Mouse (Mus musculus) liver, adult 2 months (tissue): ENCODE measurements around the gene Cbx4.

Experiments
- CTCF ChIP-seq: fragments of 200-500 bp; IDR thresholded peaks from 2 replicates; pipeline ENCODE4 v1.5.1; 2011; ENCODE audit warnings: low read depth, low read length, control low read depth
- POLR2A ChIP-seq: fragments of 200-500 bp; IDR thresholded peaks from 2 replicates; pipeline ENCODE4 v1.6.1; 2011; ENCODE audit warnings: low read length, control low read depth; ENCODE audit not compliant: insufficient read depth; ENCODE audit errors: extremely low read depth

DNA sequence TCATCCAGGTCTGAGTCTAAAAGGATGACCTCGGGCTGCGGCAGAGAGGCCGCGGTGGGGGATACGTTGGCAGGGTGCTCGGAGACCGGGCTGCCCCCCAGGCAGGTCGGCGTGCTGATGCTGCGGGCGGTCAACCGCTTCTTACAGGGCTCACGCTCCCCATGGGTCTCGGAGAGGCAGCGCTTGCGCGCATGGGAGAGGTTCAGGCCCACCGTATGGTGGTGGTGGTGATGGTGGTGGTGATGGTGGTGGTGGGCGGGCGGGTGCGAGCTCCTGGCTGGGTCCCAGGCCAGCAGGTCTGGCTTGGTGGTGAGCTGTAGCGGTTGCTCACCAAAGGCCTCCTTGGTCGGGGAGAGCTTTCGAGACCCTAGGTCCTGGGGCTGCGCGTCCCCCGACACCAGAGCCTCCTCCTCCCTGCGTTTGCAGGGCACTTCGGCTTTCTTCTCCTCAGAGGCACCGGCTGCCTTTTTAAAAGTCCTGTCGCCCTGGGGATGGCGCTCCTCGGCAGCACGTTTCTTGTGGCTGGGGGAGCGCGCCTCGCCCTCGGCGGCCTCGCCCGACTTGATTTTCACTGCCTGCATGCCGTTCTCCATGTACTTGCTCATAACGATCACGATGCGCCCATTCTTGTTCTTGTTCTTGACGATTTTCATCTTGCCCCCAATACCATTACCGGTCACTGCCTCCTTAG is 4.7 kb downstream of the Cbx4 start:
- TF ChIP-seq CTCF = no peak
- TF ChIP-seq POLR2A = no peak
